Mouse (Mus musculus): ENCODE data around the gene Erc2. TPM values are rescaled to one million over a fixed set of nuclear protein-coding genes. Genes with fewer than 3 reads are reported as not detected.
A peak's percentile ranks its signal among the peaks of the same experiment; 100 is the strongest.

The Erc2 gene
- total RNA-seq, 2 experiments from 2014 or later, result 0.28 to 0.54 TPM

- no peak for DNase-seq
- intact Hi-C loops (cut with DNase I), result no loop called here
Observed at GRCm38 (mm10) chr14:27892416-27892815, 270.2 kb downstream of the Erc2 start.

GRCm38 (mm10) chr14:27901772-27902171, 279.5 kb downstream of the Erc2 start:
- intact Hi-C loops (cut with DNase I), result no loop called here
- no peak for DNase-seq

GRCm38 (mm10) chr14:27921656-27922373, 299.6 kb downstream of the Erc2 start:
- intact Hi-C loops (cut with DNase I), result no loop called here

GRCm38 (mm10) chr14:27927369-27927768, 305.1 kb downstream of the Erc2 start:
- DNase-seq, result no peak
- intact Hi-C loops (cut with DNase I), result no loop called here

More at GRCm38 (mm10) chr14:27921656-27922373, 299.6 kb downstream of the Erc2 start:
- DNase-seq, result no peak

- no peak for DNase-seq
- intact Hi-C loops (cut with DNase I), result no loop called here
Observed at GRCm38 (mm10) chr14:27933533-27933932, 311.3 kb downstream of the Erc2 start.

- intact Hi-C loops (cut with DNase I), result no loop called here
- no peak for DNase-seq
Observed at GRCm38 (mm10) chr14:27935714-27936113, 313.5 kb downstream of the Erc2 start.

GRCm38 (mm10) chr14:27937922-27938321, 315.7 kb downstream of the Erc2 start:
- intact Hi-C loops (cut with DNase I), result no loop called here

GRCm38 (mm10) chr14:27945276-27945675, 323.0 kb downstream of the Erc2 start:
- no peak for DNase-seq

More at GRCm38 (mm10) chr14:27937922-27938321, 315.7 kb downstream of the Erc2 start:
- no peak for DNase-seq

GRCm38 (mm10) chr14:27946211-27946610, 324.0 kb downstream of the Erc2 start:
- intact Hi-C loops (cut with DNase I), result no loop called here
- DNase-seq, result peak; percentile 28 to 39

More at GRCm38 (mm10) chr14:27945276-27945675, 323.0 kb downstream of the Erc2 start:
- intact Hi-C loops (cut with DNase I), result no loop called here

- no peak for DNase-seq
- intact Hi-C loops (cut with DNase I), result no loop called here
Observed at GRCm38 (mm10) chr14:27948391-27948790, 326.2 kb downstream of the Erc2 start.

GRCm38 (mm10) chr14:27953814-27954213, 331.6 kb downstream of the Erc2 start:
- DNase-seq, result no peak
- intact Hi-C loops (cut with DNase I), result no loop called here

GRCm38 (mm10) chr14:27956801-27957200, 334.6 kb downstream of the Erc2 start:
- intact Hi-C loops (cut with DNase I), result no loop called here
- peak in 1 of 2 experiments; percentile 4 for DNase-seq

GRCm38 (mm10) chr14:27973701-27974100, 351.5 kb downstream of the Erc2 start:
- intact Hi-C loops (cut with DNase I), result no loop called here
- DNase-seq, result no peak

- intact Hi-C loops (cut with DNase I), result no loop called here
- DNase-seq, result no peak
Observed at GRCm38 (mm10) chr14:27975661-27976060, 353.4 kb downstream of the Erc2 start.

- intact Hi-C loops (cut with DNase I), result no loop called here
- DNase-seq, result no peak
Observed at GRCm38 (mm10) chr14:27984758-27985157, 362.5 kb downstream of the Erc2 start.

GRCm38 (mm10) chr14:27985201-27985600, 363.0 kb downstream of the Erc2 start:
- intact Hi-C loops (cut with DNase I), result no loop called here
- DNase-seq, result no peak

- intact Hi-C loops (cut with DNase I), result no loop called here
Observed at GRCm38 (mm10) chr14:27987422-27987821, 365.2 kb downstream of the Erc2 start.

GRCm38 (mm10) chr14:27998551-27998950, 376.3 kb downstream of the Erc2 start:
- DNase-seq, result no peak
- intact Hi-C loops (cut with DNase I), result no loop called here

More at GRCm38 (mm10) chr14:27987422-27987821, 365.2 kb downstream of the Erc2 start:
- DNase-seq, result no peak

- DNase-seq, result no peak
- intact Hi-C loops (cut with DNase I), result loop anchor here (5.0 kb wide), 2 partner anchors 503 to 1083 kb away; no protein-coding TSS in a partner anchor
Observed at GRCm38 (mm10) chr14:28004023-28004422, 381.8 kb downstream of the Erc2 start.

GRCm38 (mm10) chr14:28010536-28011280, 388.5 kb downstream of the Erc2 start:
- DNase-seq, result peak; percentile 21 to 31
- intact Hi-C loops (cut with DNase I), result no loop called here

GRCm38 (mm10) chr14:28023199-28023598, 401.0 kb downstream of the Erc2 start:
- DNase-seq, result no peak
- intact Hi-C loops (cut with DNase I), result no loop called here

- DNase-seq, result no peak
- intact Hi-C loops (cut with DNase I), result no loop called here
Observed at GRCm38 (mm10) chr14:28030870-28031269, 408.6 kb downstream of the Erc2 start.
